Mouse (Mus musculus): ENCODE results near the gene Trak1.

- TF ChIP-seq POLR2A (IDR thresholded peaks at IDR 0.05; ENCODE audit: low read depth, low read length) (no peak), CTCF (IDR thresholded peaks at IDR 0.05; ENCODE audit: extremely low read depth, insufficient read depth, insufficient read length, insufficient replicate concordance) (no peak)
Measured at GRCm38 (mm10) chr9:121313656-121314374, 16.5 kb downstream of the Trak1 start.
